Mouse (Mus musculus) thymus, adult 2 months (tissue): ENCODE measurements around the gene Ddx5.
A peak's percentile ranks its signal among the peaks of the same experiment; 100 is the strongest.

Experiments
- CTCF ChIP-seq: fragments of 200-500 bp; IDR thresholded peaks from 2 replicates; pipeline ENCODE4 v1.5.1; 2012; ENCODE audit warnings: mild to moderate bottlenecking, control low read depth, low read length, moderate library complexity, borderline replicate concordance; ENCODE audit not compliant: control insufficient read depth, poor library complexity, insufficient read depth; ENCODE audit errors: extremely low read depth
- POLR2A ChIP-seq: fragments of 200-500 bp; IDR thresholded peaks from 2 replicates; pipeline ENCODE4 v1.6.1; 2012; ENCODE audit warnings: mild to moderate bottlenecking, low read length, control low read depth, moderate library complexity; ENCODE audit not compliant: control insufficient read depth, poor library complexity, insufficient read depth; ENCODE audit errors: extremely low read depth

- TF ChIP-seq CTCF (no peak), POLR2A (peak; percentile 97)
Measured at GRCm38 (mm10) chr11:106788026-106788774, 785 bp downstream of the Ddx5 start.
